Mouse (Mus musculus): ENCODE results near the gene Stau1.
A peak's percentile ranks its signal among the peaks of the same experiment; 100 is the strongest.
"Not testable (repeated sequence)": the region's sequence is repeated elsewhere in the genome, so short reads cannot be mapped to it uniquely, and the experiment has no call there.

Gene Stau1

DNA sequence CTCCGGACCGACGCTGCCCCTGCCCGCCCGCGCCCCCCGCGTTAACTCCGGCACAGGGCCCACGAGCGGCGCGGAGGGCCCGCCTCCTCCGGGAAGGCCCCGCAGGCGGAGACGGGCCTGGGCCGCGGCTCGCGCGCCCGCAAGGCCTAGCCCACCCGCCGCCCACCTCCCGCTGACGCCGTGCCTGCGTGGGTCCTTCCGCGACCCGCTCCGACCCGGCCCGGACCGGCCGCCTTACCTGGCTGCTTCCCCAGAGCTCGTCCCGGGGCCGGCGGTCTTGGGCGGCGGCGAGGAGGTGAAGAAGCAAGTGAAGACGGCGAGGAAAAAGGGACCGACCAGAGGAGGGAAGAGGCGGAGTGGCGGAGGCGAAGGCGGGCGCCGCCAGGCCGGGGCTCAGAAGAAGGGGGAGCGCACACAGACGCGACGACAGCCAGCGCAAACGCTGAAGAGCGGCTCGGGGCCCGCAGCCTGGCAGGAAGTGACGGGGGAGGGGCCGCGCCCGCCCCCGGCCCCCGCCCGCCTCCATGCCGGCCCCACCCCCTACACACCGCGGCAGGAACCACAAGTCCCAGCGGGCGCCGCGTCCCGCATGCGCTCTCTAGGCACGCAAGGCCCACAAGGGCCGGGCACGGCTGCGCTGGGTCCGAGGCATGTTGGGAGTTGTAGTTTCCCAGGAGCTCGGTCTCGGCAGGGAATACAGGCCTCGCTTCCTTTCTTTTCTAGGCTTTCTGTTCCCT lies at the start of gene Stau1:
Gene Stau1, minus strand, starts transcription at position 504 of the 737 bp plus-strand sequence.
- DNase-seq = peak; percentile 96

DNA sequence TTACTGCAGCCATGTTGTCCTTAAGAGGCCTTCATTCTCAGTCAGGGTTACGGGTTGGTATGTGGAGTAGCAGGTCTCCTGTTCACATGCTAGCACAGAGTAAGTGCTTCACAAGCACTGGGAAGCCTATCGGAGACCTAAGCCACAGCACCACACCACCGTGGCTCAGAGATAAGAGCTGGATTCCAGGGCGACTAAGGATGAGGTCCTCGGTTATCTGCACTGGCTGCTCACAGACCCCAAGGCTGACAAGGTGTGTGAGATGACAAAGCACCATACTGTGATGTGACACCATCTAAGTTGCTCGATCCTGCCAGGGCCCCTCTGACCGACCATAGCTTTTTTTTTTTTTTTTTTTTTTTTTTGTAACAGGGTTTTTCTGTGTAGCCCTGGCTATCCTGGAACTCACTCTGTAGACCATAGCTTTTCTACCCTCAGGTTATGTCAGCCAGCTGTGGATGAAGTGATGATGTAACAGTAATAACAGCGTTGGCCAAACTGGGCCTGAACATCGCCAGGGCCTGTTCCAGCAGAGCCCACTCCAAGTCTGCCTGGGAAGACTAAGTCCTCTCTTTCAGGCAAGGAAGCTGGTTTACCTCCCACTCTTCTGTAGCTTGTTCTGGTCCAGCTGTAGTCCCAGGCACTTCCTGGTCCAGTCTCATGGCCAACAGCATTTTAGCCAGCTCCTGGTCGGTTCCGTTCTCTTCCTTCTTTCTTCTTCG lies 47.5 kb upstream of the Stau1 start:
- no peak for DNase-seq

DNA sequence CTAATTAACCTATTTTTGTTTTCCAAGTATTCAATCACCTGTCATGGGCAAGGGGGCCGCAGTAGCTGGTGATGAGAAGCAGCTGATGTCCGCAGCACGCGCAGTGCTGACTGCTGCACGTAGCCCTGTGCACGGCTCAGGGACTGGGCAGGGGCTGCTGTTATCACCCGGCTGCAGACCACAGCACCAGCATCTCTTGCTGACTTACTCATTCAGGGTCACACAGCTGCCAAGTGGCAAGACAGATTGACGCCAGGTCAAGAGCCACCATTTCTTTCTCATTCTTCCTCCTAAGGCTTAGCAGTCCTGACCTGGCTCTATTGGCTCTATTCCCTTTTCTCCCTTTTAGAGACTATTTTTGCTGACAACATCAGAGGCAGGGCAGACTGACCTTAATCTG lies 43.3 kb upstream of the Stau1 start:
- DNase-seq = no peak

- no peak for DNase-seq
Observed at GRCm38 (mm10) chr2:167038716-167039115, 42.6 kb upstream of the Stau1 start.

- DNase-seq = no peak
Observed at GRCm38 (mm10) chr2:167038297-167038696, 42.2 kb upstream of the Stau1 start.

- DNase-seq = no peak
Observed at GRCm38 (mm10) chr2:167037710-167038109, 41.6 kb upstream of the Stau1 start.

GRCm38 (mm10) chr2:167030507-167030906 lies 34.4 kb upstream of the Stau1 start:
- DNase-seq = no peak

DNA sequence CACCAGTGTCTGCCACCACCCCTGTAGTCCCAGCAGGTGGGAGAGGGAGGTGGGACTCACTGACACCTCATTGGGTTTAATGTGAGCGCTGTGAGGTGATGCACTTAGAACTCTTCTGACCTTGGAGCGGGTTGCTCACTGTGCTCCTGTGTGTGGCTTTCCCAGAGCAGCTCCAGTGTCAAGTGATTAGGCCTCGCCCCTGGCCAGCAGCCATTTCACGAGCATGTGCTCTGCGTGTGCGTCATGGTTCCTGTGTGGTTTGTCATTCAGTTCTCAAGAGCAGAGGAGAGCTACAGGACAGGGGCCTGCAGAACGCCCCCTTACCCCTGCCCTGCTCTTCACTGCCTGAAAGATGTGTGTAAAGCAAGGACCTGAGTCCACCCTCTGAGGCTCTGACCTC lies 32.5 kb upstream of the Stau1 start:
- DNase-seq = no peak

DNA sequence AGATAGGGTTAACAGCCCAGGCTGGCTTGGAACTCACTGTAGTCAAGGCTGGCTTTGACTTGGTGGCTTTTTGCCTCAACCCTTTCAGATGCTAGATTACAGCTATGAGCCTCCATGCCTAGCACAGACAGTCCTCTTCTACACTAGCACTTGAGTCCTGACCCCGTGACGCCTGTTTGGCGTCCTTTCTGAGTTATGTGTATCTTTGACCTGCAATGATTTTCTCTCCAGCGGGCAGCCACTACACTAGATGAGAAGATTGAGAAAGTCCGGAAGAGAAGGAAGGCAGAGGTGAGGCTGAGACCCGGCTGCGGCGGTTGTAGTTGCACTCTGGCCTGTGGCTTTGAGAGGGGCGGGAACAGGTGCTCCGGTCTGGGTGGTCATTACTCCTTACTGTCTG lies 23.3 kb upstream of the Stau1 start:
- DNase-seq = no peak

DNA sequence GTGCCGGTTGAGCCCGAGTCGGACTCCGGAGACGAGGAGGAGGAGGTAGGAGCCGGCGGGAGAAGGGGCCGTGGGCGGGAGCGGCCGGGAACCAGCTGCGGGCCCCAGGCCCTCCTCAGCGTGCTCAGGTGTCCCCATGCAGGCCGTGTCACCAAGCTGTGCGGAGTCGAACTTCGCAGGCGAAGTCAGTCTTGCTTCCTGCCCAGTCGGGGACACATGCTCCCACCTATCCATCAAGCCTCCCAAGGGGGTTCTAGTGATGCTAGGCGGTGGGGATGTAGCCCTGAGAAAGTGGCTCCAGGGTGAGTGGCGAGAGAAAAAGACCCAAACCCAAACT lies 19.3 kb upstream of the Stau1 start:
- DNase-seq = no peak

- peak; percentile 93 for DNase-seq
Observed at GRCm38 (mm10) chr2:167014702-167015381, 18.7 kb upstream of the Stau1 start, which contains the start of gene Ddx27. Ddx27 (plus strand) TSS chr2:167015193.

GRCm38 (mm10) chr2:167010546-167010945 lies 14.4 kb upstream of the Stau1 start:
- no peak for DNase-seq

DNA sequence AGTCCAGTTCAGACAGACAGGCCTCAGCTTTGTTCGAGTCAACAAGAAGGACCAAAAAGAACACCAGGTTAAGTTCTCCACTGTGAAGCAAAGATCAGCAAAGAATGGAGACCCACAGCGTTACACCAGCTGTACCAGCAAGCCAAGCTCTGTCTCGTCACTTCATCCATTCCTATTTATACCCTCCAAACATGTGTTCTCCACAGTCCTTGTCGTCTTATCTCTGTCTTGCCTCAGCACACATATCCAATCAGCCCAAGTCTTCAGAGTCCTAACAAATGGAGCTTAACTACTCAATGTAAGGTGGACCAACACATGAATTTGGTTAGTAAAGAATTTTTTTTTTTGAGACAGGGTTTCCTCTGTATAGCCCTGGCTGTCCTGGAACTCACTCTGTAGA lies 13.4 kb upstream of the Stau1 start:
- no peak for DNase-seq

GRCm38 (mm10) chr2:167007565-167007964 lies 11.5 kb upstream of the Stau1 start:
- not testable (repeated sequence) for DNase-seq

GRCm38 (mm10) chr2:167007001-167007491 lies 10.9 kb upstream of the Stau1 start:
- DNase-seq = no peak

- no peak for DNase-seq
Observed at GRCm38 (mm10) chr2:167006355-167006754, 10.3 kb upstream of the Stau1 start.

DNA sequence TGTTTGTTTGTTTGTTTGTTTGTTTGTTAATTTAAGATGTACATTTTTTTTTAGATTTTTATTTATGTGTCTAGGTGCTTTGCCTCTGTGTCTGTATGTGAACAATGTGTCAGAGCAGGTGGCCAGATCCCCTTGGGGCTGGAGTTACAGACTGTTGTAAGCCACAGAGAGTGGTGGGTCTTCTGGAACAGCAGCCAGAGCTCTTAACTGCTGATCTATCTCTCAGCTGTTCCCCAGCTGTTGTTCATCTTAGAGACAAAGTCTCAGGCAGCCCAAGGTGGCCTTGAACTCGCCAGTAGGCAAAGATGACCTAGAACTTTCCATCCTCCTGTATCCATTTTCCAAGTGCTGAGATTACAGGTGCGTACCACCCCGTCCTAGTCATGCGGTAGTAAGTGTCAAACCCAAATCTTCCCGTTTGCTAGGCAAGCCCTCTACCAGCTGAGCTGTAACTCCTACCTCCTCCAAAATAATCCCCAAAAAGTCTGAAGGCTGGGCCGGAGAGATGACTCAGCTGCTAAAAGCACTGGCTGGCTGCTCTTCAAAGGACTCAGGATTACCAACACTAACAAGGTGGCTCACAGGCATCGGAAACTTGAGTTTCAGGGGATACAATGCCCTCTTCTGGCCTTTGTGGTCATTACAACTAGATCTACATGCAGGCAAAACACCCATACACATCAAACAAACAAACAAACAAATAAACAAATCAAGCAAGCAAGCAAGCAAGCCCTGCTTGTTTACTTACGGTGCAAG lies 8.2 kb upstream of the Stau1 start:
- peak; percentile 82 for DNase-seq

DNA sequence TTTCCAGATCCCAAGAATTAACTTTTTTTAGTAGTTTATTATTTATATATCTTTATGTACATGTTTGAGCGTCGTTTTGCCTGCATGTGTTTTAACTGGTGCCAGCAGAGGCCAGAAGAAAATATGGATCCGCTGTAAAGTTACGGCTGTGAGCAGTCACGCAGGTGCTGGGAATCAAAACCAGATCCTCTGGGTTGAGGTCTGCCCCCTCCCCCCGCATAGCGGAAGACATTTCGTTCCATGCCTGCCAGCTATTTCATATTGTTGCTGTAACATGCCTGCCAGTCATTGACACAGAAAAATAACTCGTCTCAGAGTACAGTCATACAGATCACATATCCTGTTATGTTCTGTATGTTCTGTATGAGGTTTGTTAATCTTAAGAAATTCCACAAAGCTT lies 5.4 kb upstream of the Stau1 start:
- DNase-seq = no peak

DNA sequence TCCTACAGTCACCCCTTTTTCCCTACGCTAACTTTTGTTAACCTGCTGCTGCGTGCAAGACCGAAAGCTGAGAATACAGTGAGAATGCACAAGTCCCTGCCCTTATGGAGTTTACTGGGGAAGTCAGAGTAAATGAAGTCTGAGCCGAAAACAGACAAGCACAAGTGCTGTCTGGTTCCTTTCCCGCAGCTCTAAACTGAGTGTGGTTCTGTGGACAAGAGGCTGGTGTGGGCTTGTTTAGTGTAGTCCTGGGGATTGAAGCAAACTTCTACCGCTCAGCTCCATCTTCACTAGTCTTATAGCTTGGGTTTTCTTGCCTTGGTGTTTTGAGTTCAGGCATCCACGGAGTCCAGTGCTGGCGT lies 415 bp upstream of the Stau1 start:
- DNase-seq = no peak

- no peak for DNase-seq
Observed at GRCm38 (mm10) chr2:166995021-166995795, 891 bp downstream of the Stau1 start.

- DNase-seq = no peak
Observed at GRCm38 (mm10) chr2:166991945-166992344, 4.2 kb downstream of the Stau1 start.

DNA sequence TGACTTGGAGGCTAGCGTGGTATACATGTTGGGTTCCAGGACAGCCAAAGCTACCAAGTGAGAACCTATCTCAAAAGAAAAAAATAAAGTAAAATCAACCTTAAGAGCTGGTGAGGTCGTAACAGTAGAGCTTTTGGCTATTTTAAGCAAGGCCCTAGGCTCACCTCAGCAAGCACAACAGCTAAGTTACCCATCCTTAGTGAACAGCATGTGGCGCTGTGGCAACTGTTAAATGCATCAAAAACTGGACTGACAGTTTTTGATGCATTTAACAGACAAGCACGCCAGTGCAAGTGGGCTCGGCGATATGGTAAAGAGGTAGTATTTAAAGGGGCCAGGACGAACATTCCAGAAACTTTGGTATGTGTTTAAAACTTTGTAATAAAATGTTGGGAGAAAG lies 5.2 kb downstream of the Stau1 start:
- no peak for DNase-seq

Data from lung, postnatal 14 days (tissue).